Mouse (Mus musculus): ENCODE results near the gene Nrcam. TPM values are rescaled to one million over a fixed set of nuclear protein-coding genes. Genes with fewer than 3 reads are reported as not detected.

Gene Nrcam
- polyA plus RNA-seq, 1 experiment, result 0.06 TPM

DNA sequence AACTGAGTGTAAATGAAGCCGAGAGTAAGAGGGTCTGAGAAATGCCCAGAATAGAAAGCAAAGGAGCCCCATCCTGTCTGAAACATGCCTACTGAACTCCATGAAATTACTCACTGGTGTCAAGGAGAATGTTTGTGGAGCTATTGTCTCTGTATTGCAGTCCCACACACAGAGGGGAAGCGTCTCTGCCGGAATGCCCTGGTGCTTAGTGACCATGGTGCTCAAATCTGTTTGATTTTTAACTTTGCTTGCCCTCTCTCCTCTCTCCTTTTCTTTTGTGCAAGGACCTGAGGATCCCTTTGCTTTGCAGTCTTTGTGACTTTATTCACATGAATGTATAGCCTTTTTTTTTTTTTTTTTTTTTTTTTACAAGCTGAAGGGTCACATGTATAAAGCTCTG lies 28.8 kb downstream of the Nrcam start:
- Histone ChIP-seq H3K27me3 (ENCODE audit: control insufficient read depth, insufficient read depth, low read length) (no peaks in the 10 kb centered on the region), H3K4me1 (ENCODE audit: control insufficient read depth, insufficient read depth, insufficient read length, low read length) (no peaks in the 10 kb centered on the region), H3K27ac (ENCODE audit: insufficient read depth, low read depth, low read length) (no peak overlapping the region), H3K36me3 (ENCODE audit: control insufficient read depth, insufficient read depth, low read length) (no peaks in the 10 kb centered on the region), H3K4me3 (ENCODE audit: low read depth, low read length) (no peak overlapping the region)
- WGBS, result 46% methylated on average over 3 of the region's 3 CpGs
- TF ChIP-seq CTCF (IDR thresholded peaks at IDR 0.05; ENCODE audit: extremely low read depth, insufficient read length, insufficient replicate concordance, low read depth, low read length) (no peak), POLR2A (IDR thresholded peaks at IDR 0.05; ENCODE audit: low read depth, low read length) (no peak)

DNA sequence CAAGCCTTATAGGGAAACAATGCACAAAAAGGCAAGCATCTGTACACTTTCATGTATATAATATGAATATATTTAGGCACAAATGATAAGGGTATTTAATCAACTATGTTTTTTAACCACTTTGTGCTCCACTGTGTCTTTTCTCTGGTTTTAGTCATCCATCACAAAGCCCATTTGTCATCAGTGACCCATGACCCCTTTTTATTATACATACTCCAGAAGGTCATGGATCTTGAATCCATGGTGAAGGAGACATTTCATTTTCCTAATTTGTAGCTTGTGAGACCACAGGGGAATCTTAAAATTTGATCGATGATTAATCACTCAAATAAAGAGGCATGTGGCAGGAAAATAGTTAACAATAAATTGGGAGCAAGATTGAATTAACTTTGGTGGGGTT lies 29.2 kb downstream of the Nrcam start:
- WGBS, result 86% methylated on average over 1 of the region's 1 CpGs
- no peak overlapping the region for H3K27ac ChIP-seq (ENCODE audit: insufficient read depth, low read depth, low read length)
- no peaks in the 10 kb centered on the region for H3K36me3 ChIP-seq (ENCODE audit: control insufficient read depth, insufficient read depth, low read length)
- H3K4me3 ChIP-seq (ENCODE audit: low read depth, low read length), result no peak overlapping the region
- no peak for TF ChIP-seq POLR2A (IDR thresholded peaks at IDR 0.05; ENCODE audit: low read depth, low read length)
- TF ChIP-seq CTCF (IDR thresholded peaks at IDR 0.05; ENCODE audit: extremely low read depth, insufficient read length, insufficient replicate concordance, low read depth, low read length), result no peak
- no peaks in the 10 kb centered on the region for H3K4me1 ChIP-seq (ENCODE audit: control insufficient read depth, insufficient read depth, insufficient read length, low read length)
- H3K27me3 ChIP-seq (ENCODE audit: control insufficient read depth, insufficient read depth, low read length), result no peaks in the 10 kb centered on the region

- H3K27ac ChIP-seq (ENCODE audit: insufficient read depth, low read depth, low read length), result no peak overlapping the region
- H3K4me1 ChIP-seq (ENCODE audit: control insufficient read depth, insufficient read depth, insufficient read length, low read length), result no peaks in the 10 kb centered on the region
- H3K4me3 ChIP-seq (ENCODE audit: low read depth, low read length), result no peak overlapping the region
- WGBS, result 54% methylated on average over 3 of the region's 3 CpGs
- TF ChIP-seq CTCF (IDR thresholded peaks at IDR 0.05; ENCODE audit: extremely low read depth, insufficient read length, insufficient replicate concordance, low read depth, low read length) (no peak), POLR2A (IDR thresholded peaks at IDR 0.05; ENCODE audit: low read depth, low read length) (no peak)
- no peaks in the 10 kb centered on the region for H3K27me3 ChIP-seq (ENCODE audit: control insufficient read depth, insufficient read depth, low read length)
- H3K36me3 ChIP-seq (ENCODE audit: control insufficient read depth, insufficient read depth, low read length), result no peaks in the 10 kb centered on the region
These were observed 42.5 kb downstream of the Nrcam start for GRCm38 (mm10) chr12:44371076-44371710.

GRCm38 (mm10) chr12:44375956-44376355 lies 47.3 kb downstream of the Nrcam start:
- Histone ChIP-seq H3K36me3 (ENCODE audit: control insufficient read depth, insufficient read depth, low read length) (no peaks in the 10 kb centered on the region), H3K4me1 (ENCODE audit: control insufficient read depth, insufficient read depth, insufficient read length, low read length) (no peaks in the 10 kb centered on the region), H3K27me3 (ENCODE audit: control insufficient read depth, insufficient read depth, low read length) (no peaks in the 10 kb centered on the region), H3K27ac (ENCODE audit: insufficient read depth, low read depth, low read length) (no peak overlapping the region), H3K4me3 (ENCODE audit: low read depth, low read length) (no peak overlapping the region)
- no peak for TF ChIP-seq CTCF (IDR thresholded peaks at IDR 0.05; ENCODE audit: extremely low read depth, insufficient read length, insufficient replicate concordance, low read depth, low read length)
- TF ChIP-seq POLR2A (IDR thresholded peaks at IDR 0.05; ENCODE audit: low read depth, low read length), result no peak
- WGBS, result 87% methylated on average over 6 of the region's 6 CpGs

- H3K27ac ChIP-seq (ENCODE audit: insufficient read depth, low read depth, low read length), result no peak overlapping the region
- no peak overlapping the region for H3K4me3 ChIP-seq (ENCODE audit: low read depth, low read length)
- no peaks in the 10 kb centered on the region for H3K4me1 ChIP-seq (ENCODE audit: control insufficient read depth, insufficient read depth, insufficient read length, low read length)
- no peak for TF ChIP-seq POLR2A (IDR thresholded peaks at IDR 0.05; ENCODE audit: low read depth, low read length)
- TF ChIP-seq CTCF (IDR thresholded peaks at IDR 0.05; ENCODE audit: extremely low read depth, insufficient read length, insufficient replicate concordance, low read depth, low read length), result no peak
- WGBS, result 69% methylated on average over 8 of the region's 8 CpGs
- H3K36me3 ChIP-seq (ENCODE audit: control insufficient read depth, insufficient read depth, low read length), result no peaks in the 10 kb centered on the region
- H3K27me3 ChIP-seq (ENCODE audit: control insufficient read depth, insufficient read depth, low read length), result no peaks in the 10 kb centered on the region
These were observed 49.9 kb downstream of the Nrcam start for GRCm38 (mm10) chr12:44378431-44379161.

GRCm38 (mm10) chr12:44380805-44381204 lies 52.1 kb downstream of the Nrcam start:
- WGBS, result 83% methylated on average over 4 of the region's 4 CpGs
- Histone ChIP-seq H3K36me3 (ENCODE audit: control insufficient read depth, insufficient read depth, low read length) (no peaks in the 10 kb centered on the region), H3K4me3 (ENCODE audit: low read depth, low read length) (no peak overlapping the region), H3K27me3 (ENCODE audit: control insufficient read depth, insufficient read depth, low read length) (no peaks in the 10 kb centered on the region), H3K4me1 (ENCODE audit: control insufficient read depth, insufficient read depth, insufficient read length, low read length) (no peaks in the 10 kb centered on the region), H3K27ac (ENCODE audit: insufficient read depth, low read depth, low read length) (no peak overlapping the region)
- TF ChIP-seq POLR2A (IDR thresholded peaks at IDR 0.05; ENCODE audit: low read depth, low read length), result no peak
- TF ChIP-seq CTCF (IDR thresholded peaks at IDR 0.05; ENCODE audit: extremely low read depth, insufficient read length, insufficient replicate concordance, low read depth, low read length), result no peak

GRCm38 (mm10) chr12:44386398-44386797 lies 57.7 kb downstream of the Nrcam start:
- H3K27ac ChIP-seq (ENCODE audit: insufficient read depth, low read depth, low read length), result no peak overlapping the region
- no peaks in the 10 kb centered on the region for H3K27me3 ChIP-seq (ENCODE audit: control insufficient read depth, insufficient read depth, low read length)
- TF ChIP-seq POLR2A (IDR thresholded peaks at IDR 0.05; ENCODE audit: low read depth, low read length) (no peak), CTCF (IDR thresholded peaks at IDR 0.05; ENCODE audit: extremely low read depth, insufficient read length, insufficient replicate concordance, low read depth, low read length) (no peak)
- no peak overlapping the region for H3K4me3 ChIP-seq (ENCODE audit: low read depth, low read length)
- H3K36me3 ChIP-seq (ENCODE audit: control insufficient read depth, insufficient read depth, low read length), result no peaks in the 10 kb centered on the region
- H3K4me1 ChIP-seq (ENCODE audit: control insufficient read depth, insufficient read depth, insufficient read length, low read length), result no peaks in the 10 kb centered on the region
- 28% methylated on average over 7 of the region's 7 CpGs for WGBS

All from small intestine, adult 2 months (tissue).